Mouse (Mus musculus) myocyte (in vitro differentiated cells): ENCODE results near the gene Krt8.

Experiments used
- E2F4 ChIP-seq: IDR thresholded peaks from one replicate; pipeline ENCODE4 v1.6.1; 2011; ENCODE audit warnings: mild to moderate bottlenecking, control low read depth, moderate library complexity; ENCODE audit not compliant: insufficient read depth
- MAX ChIP-seq: IDR thresholded peaks from one replicate; pipeline ENCODE4 v1.6.1; 2011; ENCODE audit warnings: low read depth, mild to moderate bottlenecking, control low read depth
- POLR2A ChIP-seq: IDR thresholded peaks from one replicate; pipeline ENCODE4 v1.6.1; 2011; ENCODE audit warnings: low read depth, mild to moderate bottlenecking, control low read depth, moderate library complexity; ENCODE audit not compliant: insufficient read length
- POLR2AphosphoS2 ChIP-seq: IDR thresholded peaks from one replicate; pipeline ENCODE4 v1.6.1; 2011; ENCODE audit warnings: low read depth, control low read depth; ENCODE audit not compliant: insufficient read length
- SRF ChIP-seq: IDR thresholded peaks from one replicate; pipeline ENCODE4 v1.6.1; 2011; ENCODE audit warnings: low read depth; ENCODE audit not compliant: control insufficient read depth, insufficient read length
- TCF12 ChIP-seq: IDR thresholded peaks from one replicate; pipeline ENCODE4 v1.6.1; 2011; ENCODE audit warnings: mild to moderate bottlenecking, control low read depth; ENCODE audit not compliant: poor library complexity, insufficient read depth, severe bottlenecking
- TCF3 ChIP-seq: IDR thresholded peaks from one replicate; pipeline ENCODE4 v1.6.1; 2011; ENCODE audit warnings: low read depth, control low read depth; ENCODE audit not compliant: insufficient read length
- USF1 ChIP-seq: IDR thresholded peaks from one replicate; pipeline ENCODE4 v1.6.1; 2011; ENCODE audit warnings: low read depth, mild to moderate bottlenecking, control low read depth, moderate library complexity

DNA sequence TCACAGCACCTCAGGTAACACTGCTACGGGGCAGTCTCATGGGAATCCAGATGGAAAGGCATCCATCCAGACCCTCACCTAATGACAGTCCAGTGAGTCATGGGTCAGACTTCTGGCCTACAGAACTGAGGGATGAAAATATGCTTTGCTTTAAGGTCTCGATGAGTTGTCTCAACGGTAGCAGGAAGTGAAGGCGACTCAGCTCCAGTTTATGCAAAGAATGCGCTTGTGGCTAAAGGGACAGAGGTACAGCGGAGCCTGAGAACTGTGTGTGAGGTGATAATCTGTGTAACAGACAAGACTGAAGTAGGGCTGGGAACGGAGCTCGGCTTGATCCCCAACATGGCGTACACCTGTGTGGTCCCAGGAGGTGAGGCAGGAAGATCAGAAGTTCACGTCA, 41.4 kb upstream of the Krt8 start:
- no peak for TF ChIP-seq POLR2A
- no peak for TF ChIP-seq SRF
- no peak for TF ChIP-seq POLR2AphosphoS2
- TF ChIP-seq USF1 = no peak
- no peak for TF ChIP-seq E2F4
- TF ChIP-seq TCF3 = no peak
- no peak for TF ChIP-seq MAX
- TF ChIP-seq TCF12 = no peak
